Mouse (Mus musculus) megakaryocyte, embryonic 14.5 days (primary cell): ENCODE measurements around the gene Elk4.

Source experiments
- FLI1 ChIP-seq: IDR thresholded peaks from 2 replicates; pipeline ENCODE4 v1.6.1; 2012; ENCODE audit warnings: low read length, inconsistent platforms, mixed read lengths
- GATA1 ChIP-seq: IDR thresholded peaks from 3 replicates; pipeline ENCODE4 v1.6.1; 2012; ENCODE audit warnings: mixed read lengths, low read length, inconsistent platforms, borderline replicate concordance

DNA sequence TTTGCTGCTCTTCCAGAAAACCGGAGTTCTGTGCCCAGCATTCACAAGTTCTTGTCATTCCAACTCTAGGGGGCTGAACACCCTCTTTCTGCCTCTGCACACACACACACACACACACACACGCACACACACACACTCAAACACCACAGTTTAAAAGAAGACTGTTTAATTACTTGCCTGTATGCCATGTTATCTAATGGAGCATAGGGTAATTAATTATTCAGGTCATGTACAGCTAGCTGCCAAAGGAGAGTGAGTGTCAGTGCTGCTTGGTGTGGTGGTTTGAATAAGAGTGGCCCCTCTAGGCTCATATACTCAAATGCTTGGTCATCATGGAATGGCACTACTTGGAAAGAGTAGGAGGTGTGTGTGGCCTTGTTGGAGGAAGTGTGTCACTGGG, 23.6 kb upstream of the Elk4 start:
- TF ChIP-seq GATA1 = no peak
- no peak for TF ChIP-seq FLI1
